Mouse (Mus musculus) testis, adult 2 months (tissue): ENCODE results near the gene Kcnc3. TPM values are rescaled to one million over a fixed set of nuclear protein-coding genes. Genes with fewer than 3 reads are reported as not detected.

Experiments
- H3K27ac ChIP-seq: fragments of 200-500 bp; 2 replicates; pipeline ENCODE4 v1.5.1; 2012; ENCODE audit warnings: low read depth, low read length; ENCODE audit not compliant: control insufficient read depth, insufficient read depth
- H3K27me3 ChIP-seq: fragments of 200-500 bp; 2 replicates; pipeline ENCODE4 v1.6.1; 2012; ENCODE audit warnings: mild to moderate bottlenecking, low read length, moderate library complexity; ENCODE audit not compliant: control insufficient read depth, insufficient read depth
- H3K36me3 ChIP-seq: fragments of 200-500 bp; 2 replicates; pipeline ENCODE4 v1.6.1; 2012; ENCODE audit warnings: mild to moderate bottlenecking, low read length; ENCODE audit not compliant: control insufficient read depth, insufficient read depth
- H3K4me1 ChIP-seq: fragments of 200-500 bp; 2 replicates; pipeline ENCODE4 v1.6.1; 2012; ENCODE audit warnings: low read length; ENCODE audit not compliant: control insufficient read depth, insufficient read depth
- H3K4me3 ChIP-seq: fragments of 200-500 bp; 2 replicates; pipeline ENCODE4 v1.5.1; 2012; ENCODE audit warnings: low read depth, mild to moderate bottlenecking, low read length, moderate library complexity, mixed read lengths; ENCODE audit not compliant: control insufficient read depth
- CTCF ChIP-seq: fragments of 200-500 bp; IDR thresholded peaks from 2 replicates; pipeline ENCODE4 v1.5.1; 2012; ENCODE audit warnings: low read depth, mild to moderate bottlenecking, inconsistent platforms, low read length, moderate library complexity; ENCODE audit not compliant: control insufficient read depth, insufficient read depth, insufficient replicate concordance
- POLR2A ChIP-seq: fragments of 200-500 bp; IDR thresholded peaks from 2 replicates; pipeline ENCODE4 v1.6.1; 2012; ENCODE audit warnings: low read depth, mild to moderate bottlenecking, inconsistent platforms, low read length, moderate library complexity; ENCODE audit not compliant: control insufficient read depth
- polyA plus RNA-seq: library from polyadenylated mRNA; depleted of rRNA; stranded (reverse); fragments of >200 nt; gene quantifications from 2 replicates; pipeline ENCODE4 v1.2.3, GENCODE M21; 2012

The Kcnc3 gene
- polyA plus RNA-seq, 1 experiment, result 0.70 TPM

DNA sequence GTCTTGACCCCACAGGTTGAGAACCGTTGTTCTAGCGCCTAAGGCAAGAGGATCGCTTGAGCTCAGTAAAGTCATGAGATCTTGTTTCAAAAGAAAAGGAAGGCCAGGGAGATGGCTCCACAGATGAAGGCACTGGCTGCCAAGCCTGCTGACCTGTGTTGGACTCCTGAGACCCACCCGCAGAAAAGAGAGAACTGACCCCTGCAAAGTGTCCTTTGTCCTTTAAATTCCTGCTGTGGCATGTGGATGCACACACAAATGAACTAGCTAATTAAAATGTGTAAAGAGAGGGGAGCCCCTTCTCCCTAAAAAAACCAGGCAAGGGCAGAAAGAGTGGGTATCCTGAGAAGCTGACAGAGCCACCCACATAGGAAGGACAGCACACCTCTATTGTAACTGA, 18.7 kb upstream of the Kcnc3 start:
- no peaks in the 10 kb centered on the region for H3K36me3 ChIP-seq
- H3K27ac ChIP-seq, result no peak overlapping the region
- TF ChIP-seq CTCF (no peak), POLR2A (no peak)
- no peaks in the 10 kb centered on the region for H3K4me1 ChIP-seq
- H3K4me3 ChIP-seq, result no peak overlapping the region
- no peaks in the 10 kb centered on the region for H3K27me3 ChIP-seq

DNA sequence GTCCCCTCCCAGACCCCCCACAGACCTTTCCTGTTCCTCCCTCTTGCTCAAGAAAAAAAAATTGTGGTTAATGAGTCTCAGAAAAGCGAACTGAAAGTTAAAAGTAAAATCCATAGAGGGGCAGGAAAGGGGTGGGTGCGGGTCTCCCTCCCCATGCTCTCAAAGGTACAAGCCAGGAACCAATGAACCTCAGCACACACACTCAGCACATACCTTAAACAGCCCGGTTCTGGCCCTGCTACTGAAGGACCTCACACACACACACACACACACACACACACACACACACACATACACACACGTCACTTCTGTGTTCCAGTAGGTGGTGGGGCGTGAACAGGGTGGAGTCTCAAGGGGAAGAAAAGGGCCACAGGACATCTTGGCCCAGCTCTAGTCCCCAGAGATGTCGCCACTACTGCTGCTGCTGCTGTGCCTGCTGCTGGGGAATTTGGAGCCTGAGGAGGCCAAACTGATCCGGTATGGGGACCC, 18.2 kb upstream of the Kcnc3 start, which contains the start of gene Napsa:
Gene Napsa, plus strand, starts transcription at position 168 of the 489 bp plus-strand sequence.
- no peak for TF ChIP-seq POLR2A
- TF ChIP-seq CTCF, result no peak
- Histone ChIP-seq H3K4me3 (no peak within 1 kb of the TSS), H3K4me1 (no peaks in the 10 kb centered on the region), H3K27ac (no peak within 1 kb of the TSS), H3K36me3 (no peaks in the 10 kb centered on the region), H3K27me3 (no peaks in the 10 kb centered on the region)

DNA sequence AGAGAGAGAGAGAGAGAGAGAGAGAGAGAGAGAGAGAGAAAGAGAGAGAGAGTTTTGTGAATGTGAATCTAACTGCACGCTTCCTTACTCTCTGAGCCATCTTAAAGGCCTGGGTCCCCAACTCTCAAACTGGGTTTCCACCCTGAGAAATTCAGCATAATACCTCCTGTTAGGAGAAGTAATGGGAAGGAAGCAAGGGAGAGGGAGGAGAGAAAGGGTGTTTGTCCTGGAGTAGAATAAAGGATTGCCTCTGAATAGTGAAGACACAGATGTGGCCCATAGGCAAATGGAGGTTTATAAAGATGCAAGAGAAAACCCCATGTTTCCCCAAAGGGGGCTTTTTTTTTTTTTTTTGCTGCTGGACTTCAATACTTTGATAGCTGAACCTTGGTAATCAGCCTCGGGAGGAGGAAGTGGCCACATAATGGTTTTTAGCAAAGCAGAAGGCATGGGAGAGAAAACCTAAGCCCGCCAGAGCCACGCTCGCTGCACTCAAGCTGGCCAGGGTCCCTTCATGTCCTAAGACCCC, 17.4 kb upstream of the Kcnc3 start:
- Histone ChIP-seq H3K27me3 (no peaks in the 10 kb centered on the region), H3K36me3 (no peaks in the 10 kb centered on the region), H3K4me1 (no peaks in the 10 kb centered on the region), H3K27ac (no peak overlapping the region), H3K4me3 (no peak overlapping the region)
- TF ChIP-seq POLR2A (no peak), CTCF (no peak)

DNA sequence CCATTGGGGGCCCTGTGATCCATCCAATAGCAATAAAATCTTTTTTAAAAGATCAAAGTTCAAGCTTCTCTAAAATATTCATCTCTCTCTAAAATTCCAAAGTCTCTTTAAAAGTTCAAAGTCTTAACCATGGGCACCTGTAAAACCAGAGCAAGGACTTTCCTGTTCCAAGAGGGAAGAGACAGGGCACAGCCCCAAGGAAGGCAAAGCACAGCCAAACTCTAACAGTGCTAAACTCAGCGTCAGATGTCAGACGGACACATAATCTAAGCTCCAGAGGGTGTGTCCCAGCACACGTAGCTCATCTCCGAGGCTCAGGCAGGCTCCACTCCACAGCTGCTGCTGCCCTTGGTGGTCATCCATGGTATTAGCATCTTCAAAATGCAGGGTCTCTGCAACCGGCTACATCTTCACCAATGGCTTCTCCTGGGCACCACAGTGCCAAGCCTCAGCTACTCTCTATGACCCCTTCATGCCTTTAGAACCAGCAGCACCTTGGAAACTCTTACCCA, 14.1 kb upstream of the Kcnc3 start:
- Histone ChIP-seq H3K27ac (no peak overlapping the region), H3K4me3 (no peak overlapping the region), H3K4me1 (peaks cover 5% of the 10 kb centered on the region), H3K36me3 (no peaks in the 10 kb centered on the region; the same call in 1 of the 2 replicates), H3K27me3 (no peaks in the 10 kb centered on the region)
- TF ChIP-seq POLR2A (no peak), CTCF (no peak)

DNA sequence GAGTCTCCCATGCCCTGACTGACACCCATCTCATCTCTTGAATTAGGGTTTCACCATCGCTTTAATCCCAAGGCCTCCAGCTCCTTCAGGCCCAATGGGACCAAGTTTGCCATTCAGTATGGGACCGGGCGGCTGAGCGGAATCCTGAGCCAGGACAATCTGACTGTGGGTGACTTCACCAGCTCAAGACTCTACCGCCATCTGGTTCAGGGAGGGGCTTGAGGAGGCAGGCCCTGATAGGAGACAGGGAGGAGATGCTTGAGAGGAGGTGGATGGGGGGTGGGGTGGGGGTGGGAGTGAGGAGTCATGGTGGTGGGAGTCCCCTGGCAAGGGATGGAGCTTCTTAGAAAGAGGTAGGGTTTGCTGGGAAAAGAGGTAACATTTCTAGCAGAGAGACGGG, 8.8 kb upstream of the Kcnc3 start:
- Histone ChIP-seq H3K27me3 (no peaks in the 10 kb centered on the region), H3K27ac (no peak overlapping the region), H3K36me3 (no peaks in the 10 kb centered on the region; the same call in 1 of the 2 replicates), H3K4me1 (peaks cover 20% of the 10 kb centered on the region), H3K4me3 (no peak overlapping the region)
- TF ChIP-seq CTCF, result no peak
- no peak for TF ChIP-seq POLR2A

DNA sequence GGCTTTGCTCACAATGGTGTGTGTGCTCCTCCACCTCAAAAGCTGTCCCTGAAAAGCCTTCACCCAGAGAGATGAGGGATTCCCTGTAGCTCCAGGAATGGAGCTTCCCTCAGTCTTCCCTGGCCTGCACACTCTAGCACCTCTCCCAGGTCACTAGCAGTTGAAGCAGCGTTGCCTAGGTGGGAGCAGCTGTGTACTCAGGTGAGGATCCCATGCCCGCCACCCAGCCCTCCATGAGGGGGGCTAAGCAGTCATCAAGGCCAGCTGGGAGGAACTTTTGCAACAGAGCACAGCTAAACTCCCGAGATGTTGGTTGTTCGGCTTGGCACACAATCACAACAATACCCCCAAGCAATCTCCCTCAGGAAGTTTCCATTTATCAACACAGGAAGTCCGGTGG, 7.8 kb upstream of the Kcnc3 start:
- TF ChIP-seq CTCF (no peak), POLR2A (no peak)
- peaks cover 28% of the 10 kb centered on the region for H3K4me1 ChIP-seq
- no peak overlapping the region for H3K4me3 ChIP-seq
- no peak overlapping the region for H3K27ac ChIP-seq
- no peaks in the 10 kb centered on the region; the same call in 1 of the 2 replicates for H3K36me3 ChIP-seq
- 0 out of 2 replicates have a peak, but pooled peaks cover 2% of the 10 kb centered on the region for H3K27me3 ChIP-seq

DNA sequence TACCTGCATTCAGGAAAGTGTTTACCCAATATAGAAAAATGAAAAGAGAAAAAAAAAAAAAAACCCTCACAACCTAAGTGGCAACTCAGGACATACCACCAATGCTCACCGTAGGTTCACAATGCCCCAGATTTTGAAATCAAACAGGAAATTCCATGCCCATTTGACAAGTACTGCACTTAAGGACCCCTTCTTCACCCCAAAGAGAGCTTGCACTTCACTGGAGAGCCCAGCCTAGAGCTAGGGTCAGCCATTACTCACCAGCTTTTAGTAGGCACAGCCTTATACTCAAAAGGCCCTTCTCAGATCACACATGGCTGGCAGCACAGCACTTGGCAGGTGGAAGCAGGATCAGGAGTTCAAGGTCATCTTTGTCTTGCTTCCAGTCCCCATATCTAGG, 7.3 kb upstream of the Kcnc3 start:
- Histone ChIP-seq H3K27me3 (peaks cover 2% of the 10 kb centered on the region; the same call in 1 of the 2 replicates), H3K36me3 (no peaks in the 10 kb centered on the region; the same call in 1 of the 2 replicates), H3K4me1 (peaks cover 29% of the 10 kb centered on the region), H3K27ac (no peak overlapping the region), H3K4me3 (no peak overlapping the region)
- TF ChIP-seq POLR2A (no peak), CTCF (no peak)
